Mouse (Mus musculus): Measurements from ENCODE around the gene Btbd9.

- TF ChIP-seq CTCF (IDR thresholded peaks at IDR 0.05; ENCODE audit: borderline replicate concordance, insufficient read depth, low read length): no peak
- no peak for TF ChIP-seq POLR2A (IDR thresholded peaks at IDR 0.05; ENCODE audit: low read depth, low read length)
Measured at GRCm38 (mm10) chr17:30576946-30577345, 658 bp upstream of the Btbd9 start.
